Mouse (Mus musculus): ENCODE measurements around the gene A730049H05Rik.

The A730049H05Rik gene

GRCm38 (mm10) chr6:92816311-92816751 lies at the start of gene A730049H05Rik:
Gene A730049H05Rik (plus strand): TSS chr6:92816478.
- DNase-seq (ENCODE audit: low spot score): peak; percentile 41

- peak; percentile 63 for DNase-seq (ENCODE audit: low spot score)
These were observed 39.9 kb upstream of the A730049H05Rik start for GRCm38 (mm10) chr6:92776356-92776755.

- DNase-seq (ENCODE audit: low spot score): no peak
These were observed 36.9 kb upstream of the A730049H05Rik start for GRCm38 (mm10) chr6:92779140-92779934.

GRCm38 (mm10) chr6:92779935-92780205 lies 36.4 kb upstream of the A730049H05Rik start:
- DNase-seq (ENCODE audit: low spot score): no peak

- DNase-seq (ENCODE audit: low spot score): no peak
These were observed 34.8 kb upstream of the A730049H05Rik start for GRCm38 (mm10) chr6:92781446-92781845.

- peak; percentile 58 for DNase-seq (ENCODE audit: low spot score)
These were observed 31.5 kb upstream of the A730049H05Rik start for GRCm38 (mm10) chr6:92784782-92785181.

- DNase-seq (ENCODE audit: low spot score): no peak
These were observed 29.4 kb upstream of the A730049H05Rik start for GRCm38 (mm10) chr6:92786701-92787375.

GRCm38 (mm10) chr6:92787376-92787712 lies 28.9 kb upstream of the A730049H05Rik start:
- peak; percentile 83 for DNase-seq (ENCODE audit: low spot score)

- DNase-seq (ENCODE audit: low spot score): no peak
These were observed 22.5 kb upstream of the A730049H05Rik start for GRCm38 (mm10) chr6:92793804-92794203.

- no peak for DNase-seq (ENCODE audit: low spot score)
These were observed 14.8 kb upstream of the A730049H05Rik start for GRCm38 (mm10) chr6:92801462-92801861.

GRCm38 (mm10) chr6:92802421-92802820 lies 13.9 kb upstream of the A730049H05Rik start:
- no peak for DNase-seq (ENCODE audit: low spot score)

GRCm38 (mm10) chr6:92803213-92803612 lies 13.1 kb upstream of the A730049H05Rik start:
- no peak for DNase-seq (ENCODE audit: low spot score)

- DNase-seq (ENCODE audit: low spot score): no peak
These were observed 11.9 kb upstream of the A730049H05Rik start for GRCm38 (mm10) chr6:92804254-92804971.

- DNase-seq (ENCODE audit: low spot score): no peak
These were observed 6.5 kb upstream of the A730049H05Rik start for GRCm38 (mm10) chr6:92809818-92810217.

- no peak for DNase-seq (ENCODE audit: low spot score)
These were observed 5.7 kb upstream of the A730049H05Rik start for GRCm38 (mm10) chr6:92810628-92811027.

GRCm38 (mm10) chr6:92811566-92811965 lies 4.7 kb upstream of the A730049H05Rik start:
- no peak for DNase-seq (ENCODE audit: low spot score)

- no peak for DNase-seq (ENCODE audit: low spot score)
These were observed 3.4 kb upstream of the A730049H05Rik start for GRCm38 (mm10) chr6:92812702-92813370.

GRCm38 (mm10) chr6:92817661-92818060 lies 1.4 kb downstream of the A730049H05Rik start:
- DNase-seq (ENCODE audit: low spot score): no peak

- no peak for DNase-seq (ENCODE audit: low spot score)
These were observed 5.3 kb downstream of the A730049H05Rik start for GRCm38 (mm10) chr6:92821606-92822005.

- peak; percentile 12 for DNase-seq (ENCODE audit: low spot score)
These were observed 5.7 kb downstream of the A730049H05Rik start for GRCm38 (mm10) chr6:92822006-92822405.

- DNase-seq (ENCODE audit: low spot score): no peak
These were observed 7.7 kb downstream of the A730049H05Rik start for GRCm38 (mm10) chr6:92823991-92824390.

- DNase-seq (ENCODE audit: low spot score): no peak
These were observed 10.3 kb downstream of the A730049H05Rik start for GRCm38 (mm10) chr6:92826561-92826960.

All from MN1 (cell line).